Mouse (Mus musculus) WW6 (cell line): ENCODE results near the gene Plpp4.

ENCODE experiments used
- DNase-seq: peaks from one replicate; pipeline ENCODE4 v3.0.0-alpha.2; 2013; ENCODE audit warnings: low read depth, low spot score

Plpp4 gene

DNA sequence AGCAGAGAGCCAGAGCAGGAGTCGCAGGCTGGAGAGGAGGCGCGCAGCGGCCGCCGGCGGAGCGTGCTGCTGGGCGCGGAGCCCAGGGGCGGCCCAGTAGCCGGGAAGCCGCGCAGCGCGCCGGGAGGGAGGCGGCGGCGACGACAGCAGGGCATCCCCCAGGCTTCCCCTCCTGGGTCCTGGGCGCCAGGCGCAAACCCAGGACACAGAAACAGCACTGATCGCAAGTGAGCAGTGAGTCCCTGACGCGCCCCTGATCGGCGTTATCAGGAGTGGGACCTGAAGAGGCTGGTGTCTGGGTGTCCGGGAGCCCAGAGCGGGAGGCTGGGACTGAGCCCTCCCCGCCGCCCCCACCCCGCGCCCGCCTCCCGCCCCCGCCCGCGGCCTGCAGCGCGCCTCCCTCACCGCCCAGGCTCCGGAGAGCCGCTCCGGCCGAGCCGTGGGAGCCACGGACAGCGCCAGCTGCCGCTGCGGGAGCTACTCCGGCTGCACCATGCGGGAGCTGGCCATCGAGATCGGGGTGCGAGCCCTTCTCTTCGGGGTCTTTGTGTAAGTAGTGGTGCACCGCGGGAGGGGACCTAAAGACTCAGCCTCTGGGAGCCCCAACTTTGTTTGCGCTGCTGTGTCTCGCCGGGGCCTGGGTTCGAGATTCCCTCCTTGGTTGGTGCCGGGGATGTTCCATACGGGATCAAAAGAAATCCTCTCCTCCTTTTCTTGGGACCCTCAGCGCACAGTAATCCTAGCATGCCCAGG, at the start of gene Plpp4:
Plpp4 (plus strand) TSS at position 411 of the 753 bp plus-strand sequence.
- no peak for DNase-seq

- DNase-seq: no peak
Measured at GRCm38 (mm10) chr7:129215926-129216543, 40.8 kb upstream of the Plpp4 start.

- DNase-seq: no peak
Measured at GRCm38 (mm10) chr7:129216547-129217195, 40.2 kb upstream of the Plpp4 start.

GRCm38 (mm10) chr7:129220948-129221347, 35.9 kb upstream of the Plpp4 start:
- no peak for DNase-seq

GRCm38 (mm10) chr7:129221649-129222048, 35.2 kb upstream of the Plpp4 start:
- no peak for DNase-seq

DNA sequence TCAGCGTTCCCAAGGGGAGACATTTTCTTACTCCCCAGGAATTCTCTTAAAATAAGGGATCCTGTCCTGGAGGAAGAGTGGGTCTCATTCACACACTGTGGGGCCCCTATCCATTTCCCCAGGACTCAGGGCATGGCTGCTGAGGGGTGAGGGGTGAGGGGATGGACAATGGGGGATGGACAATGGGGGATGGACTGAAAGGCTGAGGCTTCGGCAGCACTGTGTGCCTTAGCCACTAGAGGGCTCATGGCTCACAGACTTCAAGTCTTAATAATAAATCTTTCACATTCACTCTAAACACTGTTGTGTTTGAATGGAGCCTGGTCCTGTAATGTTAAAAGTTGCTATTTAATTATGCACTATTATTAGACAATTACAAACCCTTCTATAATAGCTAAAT, 21.4 kb upstream of the Plpp4 start:
- DNase-seq: no peak

- DNase-seq: no peak
Measured at GRCm38 (mm10) chr7:129235995-129236394, 20.8 kb upstream of the Plpp4 start.

- DNase-seq: no peak
Measured at GRCm38 (mm10) chr7:129250981-129251380, 5.8 kb upstream of the Plpp4 start.

DNA sequence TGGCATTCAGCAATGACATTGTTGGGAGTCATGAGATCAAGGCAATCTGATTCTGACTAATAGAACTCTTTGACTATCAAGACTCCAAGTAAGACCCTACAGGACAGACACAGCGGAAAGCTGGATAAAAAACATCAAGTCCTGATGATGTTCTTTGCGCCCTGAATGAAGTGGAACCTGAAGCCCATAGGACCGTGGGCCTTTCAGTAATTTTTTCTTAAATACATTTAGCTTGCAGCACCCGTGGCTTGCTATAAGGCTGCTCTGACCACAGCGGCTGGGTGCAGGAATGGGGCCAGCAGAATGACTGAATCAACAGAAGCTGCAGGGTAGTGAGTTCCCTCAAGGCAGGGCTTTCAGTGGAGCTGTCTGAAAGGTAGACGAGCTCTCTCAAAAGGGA, 3.4 kb upstream of the Plpp4 start:
- no peak for DNase-seq

GRCm38 (mm10) chr7:129254126-129254525, 2.7 kb upstream of the Plpp4 start:
- no peak for DNase-seq

GRCm38 (mm10) chr7:129255406-129255805, 1.4 kb upstream of the Plpp4 start:
- no peak for DNase-seq

GRCm38 (mm10) chr7:129257374-129258018, 665 bp downstream of the Plpp4 start:
- no peak for DNase-seq

GRCm38 (mm10) chr7:129258331-129258730, 1.5 kb downstream of the Plpp4 start:
- DNase-seq: no peak

DNA sequence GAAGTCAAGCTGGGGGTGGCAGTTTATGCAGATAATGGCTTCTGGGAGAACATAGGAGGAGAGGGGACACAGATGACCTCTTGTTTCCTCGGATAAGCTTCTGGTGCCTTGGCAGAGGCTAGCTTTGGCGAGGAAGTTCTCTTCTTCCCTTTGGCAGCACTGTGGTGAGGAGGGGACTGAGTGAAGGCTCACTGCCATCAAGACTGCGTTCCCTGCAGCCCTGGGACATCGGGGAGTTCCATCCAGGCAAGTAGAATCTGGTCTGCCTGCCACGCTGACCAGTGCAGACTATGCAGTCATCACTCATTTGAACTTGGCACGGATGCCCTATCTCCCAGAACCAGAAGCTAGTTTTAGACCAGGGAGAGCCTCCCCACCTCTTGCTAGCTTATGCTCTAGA, 2.4 kb downstream of the Plpp4 start:
- no peak for DNase-seq

DNA sequence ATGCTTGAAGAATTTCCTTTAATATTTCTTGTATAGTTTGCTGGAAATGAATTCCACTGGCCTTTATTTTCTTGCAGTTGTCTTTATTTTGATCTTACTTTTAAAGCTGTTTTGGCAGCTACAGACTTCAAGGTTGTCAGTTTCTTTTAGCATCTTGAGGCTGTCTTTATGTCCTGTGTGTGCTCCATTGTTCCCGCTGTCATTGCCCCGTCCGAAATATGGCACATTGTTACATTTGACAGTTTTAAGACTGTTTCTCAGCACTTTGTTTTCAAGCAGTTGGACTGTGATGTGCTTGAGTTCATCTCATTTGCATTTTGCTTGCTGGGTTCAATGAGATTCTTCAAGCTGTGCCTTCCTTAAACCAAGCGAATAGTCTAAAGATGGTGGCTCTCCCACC, 17.0 kb downstream of the Plpp4 start:
- no peak for DNase-seq

GRCm38 (mm10) chr7:129274726-129275125, 17.9 kb downstream of the Plpp4 start:
- DNase-seq: no peak

- DNase-seq: no peak
Measured at GRCm38 (mm10) chr7:129277751-129278150, 20.9 kb downstream of the Plpp4 start.

DNA sequence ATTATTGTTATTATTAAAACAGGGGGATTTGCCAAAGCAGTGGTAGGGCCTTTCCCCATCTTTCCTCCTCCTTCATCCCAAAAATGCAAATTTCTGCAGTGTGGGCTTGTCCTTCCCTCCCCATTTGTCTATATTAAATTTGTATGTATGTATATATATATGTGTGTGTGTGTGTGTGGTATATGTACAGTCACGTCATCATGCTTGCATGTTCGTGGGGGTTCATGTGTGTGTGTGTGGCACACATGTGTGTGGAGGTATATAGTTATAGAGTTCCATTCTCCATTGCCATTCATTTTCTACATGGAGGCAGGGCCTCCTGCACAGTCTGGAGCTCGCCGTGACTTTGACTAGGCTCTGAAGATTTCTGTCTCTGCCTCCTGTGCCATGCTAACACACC, 22.0 kb downstream of the Plpp4 start:
- DNase-seq: no peak

- no peak for DNase-seq
Measured at GRCm38 (mm10) chr7:129279261-129279660, 22.4 kb downstream of the Plpp4 start.

DNA sequence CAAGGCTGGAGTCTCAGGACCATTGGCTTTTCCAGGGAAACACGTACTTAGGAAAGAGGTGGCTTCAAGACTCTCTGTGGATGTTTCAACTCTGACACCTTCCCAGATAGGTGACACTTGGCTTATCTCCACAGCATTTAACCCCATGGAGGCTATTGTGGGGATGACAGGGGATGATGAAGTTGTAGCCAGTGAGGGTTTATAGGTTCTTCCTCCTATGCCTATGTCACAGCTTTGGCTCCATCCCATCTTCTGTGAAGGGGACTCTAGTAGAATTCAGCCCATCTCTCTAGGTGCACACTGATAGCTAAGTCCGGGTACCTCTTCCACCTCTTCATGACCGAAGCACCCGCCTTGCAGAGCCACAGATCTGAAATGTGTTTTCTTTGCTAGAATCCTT, 25.1 kb downstream of the Plpp4 start:
- no peak for DNase-seq

GRCm38 (mm10) chr7:129285186-129285868, 28.5 kb downstream of the Plpp4 start:
- no peak for DNase-seq

DNA sequence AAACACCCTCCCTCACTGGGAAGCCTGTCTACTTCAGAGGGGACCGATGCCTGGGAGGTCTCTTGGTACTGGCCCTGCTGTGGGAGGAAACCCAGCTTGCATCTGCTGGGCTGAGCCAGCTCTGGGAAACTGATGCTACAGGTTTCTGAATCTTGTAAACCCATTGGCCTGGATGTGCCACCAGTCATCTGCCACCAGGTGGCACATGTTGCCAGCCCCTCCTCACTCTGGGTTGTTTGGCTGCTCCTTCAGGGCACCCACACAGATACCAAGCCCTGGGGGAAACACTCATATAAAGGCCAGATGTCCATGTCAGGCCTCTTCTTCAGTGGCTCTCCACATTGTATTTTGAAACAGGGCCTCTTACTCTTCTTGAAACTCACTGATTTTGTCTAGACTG, 36.4 kb downstream of the Plpp4 start:
- DNase-seq: no peak
